Mouse (Mus musculus) liver, embryonic 14.5 days (tissue): ENCODE results near the gene Polr3b.

Experiments
- CTCF ChIP-seq: IDR thresholded peaks from 2 replicates; pipeline ENCODE4 v1.5.1; 2016; ENCODE audit warnings: antibody characterized with exemption, low read depth, control low read depth
- EP300 ChIP-seq: IDR thresholded peaks from 2 replicates; pipeline ENCODE4 v1.6.1; 2016; ENCODE audit warnings: antibody characterized with exemption, low read depth

- TF ChIP-seq CTCF (no peak), EP300 (no peak)
Measured at GRCm38 (mm10) chr10:84693841-84694638, 71.9 kb downstream of the Polr3b start.
